Mouse (Mus musculus): ENCODE results near the gene Slbp. TPM values are rescaled to one million over a fixed set of nuclear protein-coding genes. Genes with fewer than 3 reads are reported as not detected.

Gene Slbp
- polyA plus RNA-seq, 1 experiment: 87.4 TPM

DNA sequence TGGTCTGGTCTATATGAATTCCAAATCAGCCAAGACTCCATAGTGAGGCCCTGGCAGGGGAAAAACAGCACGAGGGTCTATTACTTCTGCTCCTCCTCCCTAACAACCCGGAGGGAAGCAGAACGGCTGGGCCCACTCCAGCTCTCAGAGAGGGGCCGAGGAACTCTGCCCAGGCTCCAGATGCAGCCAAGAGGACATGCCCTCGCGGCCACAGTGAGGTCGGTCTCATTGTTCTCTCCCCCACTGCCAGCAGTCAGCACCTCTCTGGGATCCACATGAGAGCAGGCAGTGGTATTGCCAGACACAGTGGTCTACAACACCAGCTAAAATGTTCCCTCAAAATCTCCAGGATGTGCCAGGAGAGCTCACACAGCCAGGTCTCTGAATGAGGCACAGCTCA is 45.7 kb downstream of the Slbp start:
- TF ChIP-seq CTCF (IDR thresholded peaks at IDR 0.05; ENCODE audit: borderline replicate concordance, control insufficient read depth, extremely low read depth, insufficient read depth, low read length, poor library complexity) (no peak), POLR2A (IDR thresholded peaks at IDR 0.05; ENCODE audit: control insufficient read depth, extremely low read depth, insufficient read depth, low read length, poor library complexity) (no peak)
- Histone ChIP-seq H3K36me3 (ENCODE audit: control insufficient read depth, insufficient read depth, low read length) (peaks cover 25% of the 10 kb centered on the region), H3K4me1 (replicated peaks; ENCODE audit: control insufficient read depth, insufficient read depth, low read length) (peaks cover 6% of the 10 kb centered on the region), H3K4me3 (ENCODE audit: control insufficient read depth, insufficient read depth, low read length) (no peak overlapping the region), H3K27me3 (ENCODE audit: control insufficient read depth, insufficient read depth, low read length) (no peaks in the 10 kb centered on the region), H3K27ac (ENCODE audit: control insufficient read depth, insufficient read depth, low read length) (no peak overlapping the region)
- DNase-seq: no peak
- 96% methylated on average over 7 of the region's 7 CpGs for WGBS

DNA sequence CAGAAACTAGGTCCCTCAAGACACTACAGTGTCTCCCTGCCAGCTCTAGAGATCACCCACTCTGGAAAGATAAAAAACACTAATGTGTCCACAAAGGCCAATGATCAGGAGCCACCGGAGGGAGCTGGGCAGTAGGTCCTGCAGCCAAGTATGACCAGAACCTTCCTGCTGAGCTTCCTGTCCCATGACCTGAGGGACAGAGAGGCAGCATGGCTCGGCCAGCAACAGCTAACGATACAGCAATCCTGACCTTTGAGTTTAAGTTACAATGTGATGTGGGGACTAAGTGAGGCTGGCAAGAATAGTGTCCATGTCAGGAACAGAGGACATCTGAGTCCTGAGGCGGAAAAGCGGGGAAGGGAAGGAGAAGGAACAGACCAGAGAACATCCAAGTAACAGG is 47.1 kb downstream of the Slbp start:
- Histone ChIP-seq H3K36me3 (ENCODE audit: control insufficient read depth, insufficient read depth, low read length) (peaks cover 31% of the 10 kb centered on the region), H3K27me3 (ENCODE audit: control insufficient read depth, insufficient read depth, low read length) (no peaks in the 10 kb centered on the region), H3K4me1 (replicated peaks; ENCODE audit: control insufficient read depth, insufficient read depth, low read length) (peaks cover 6% of the 10 kb centered on the region), H3K27ac (ENCODE audit: control insufficient read depth, insufficient read depth, low read length) (no peak overlapping the region), H3K4me3 (ENCODE audit: control insufficient read depth, insufficient read depth, low read length) (no peak overlapping the region)
- no peak for DNase-seq
- 91% methylated on average over 5 of the region's 5 CpGs for WGBS
- TF ChIP-seq POLR2A (IDR thresholded peaks at IDR 0.05; ENCODE audit: control insufficient read depth, extremely low read depth, insufficient read depth, low read length, poor library complexity): no peak
- no peak for TF ChIP-seq CTCF (IDR thresholded peaks at IDR 0.05; ENCODE audit: borderline replicate concordance, control insufficient read depth, extremely low read depth, insufficient read depth, low read length, poor library complexity)

DNA sequence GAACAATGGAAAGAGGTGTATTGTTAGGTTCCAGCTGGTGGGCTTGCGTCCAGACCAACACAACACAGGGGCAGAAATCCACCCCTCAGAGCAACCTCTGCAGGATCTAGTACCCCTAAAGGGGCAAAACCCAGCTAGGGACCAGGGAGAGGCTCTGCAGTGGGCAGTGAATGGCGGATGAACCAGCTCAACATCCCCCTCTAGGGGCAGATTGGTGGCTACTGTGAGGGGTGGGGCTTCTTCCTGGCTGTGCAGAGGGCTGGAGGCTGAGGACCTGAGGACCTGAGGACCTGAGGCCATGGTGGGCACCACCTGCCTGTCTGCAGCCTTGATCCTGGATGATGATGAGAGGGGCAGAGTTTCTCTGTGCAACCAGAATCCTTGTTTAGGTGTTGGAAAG is 58.8 kb downstream of the Slbp start:
- H3K4me1 ChIP-seq (replicated peaks; ENCODE audit: control insufficient read depth, insufficient read depth, low read length): no peaks in the 10 kb centered on the region
- WGBS: 59% methylated on average over 2 of the region's 2 CpGs
- no peak overlapping the region for H3K4me3 ChIP-seq (ENCODE audit: control insufficient read depth, insufficient read depth, low read length)
- H3K36me3 ChIP-seq (ENCODE audit: control insufficient read depth, insufficient read depth, low read length): no peaks in the 10 kb centered on the region
- TF ChIP-seq CTCF (IDR thresholded peaks at IDR 0.05; ENCODE audit: borderline replicate concordance, control insufficient read depth, extremely low read depth, insufficient read depth, low read length, poor library complexity) (no peak; the same call in 1 of the 2 replicates), POLR2A (IDR thresholded peaks at IDR 0.05; ENCODE audit: control insufficient read depth, extremely low read depth, insufficient read depth, low read length, poor library complexity) (no peak)
- peak; percentile 40 for DNase-seq
- no peak overlapping the region for H3K27ac ChIP-seq (ENCODE audit: control insufficient read depth, insufficient read depth, low read length)
- no peaks in the 10 kb centered on the region for H3K27me3 ChIP-seq (ENCODE audit: control insufficient read depth, insufficient read depth, low read length)

DNA sequence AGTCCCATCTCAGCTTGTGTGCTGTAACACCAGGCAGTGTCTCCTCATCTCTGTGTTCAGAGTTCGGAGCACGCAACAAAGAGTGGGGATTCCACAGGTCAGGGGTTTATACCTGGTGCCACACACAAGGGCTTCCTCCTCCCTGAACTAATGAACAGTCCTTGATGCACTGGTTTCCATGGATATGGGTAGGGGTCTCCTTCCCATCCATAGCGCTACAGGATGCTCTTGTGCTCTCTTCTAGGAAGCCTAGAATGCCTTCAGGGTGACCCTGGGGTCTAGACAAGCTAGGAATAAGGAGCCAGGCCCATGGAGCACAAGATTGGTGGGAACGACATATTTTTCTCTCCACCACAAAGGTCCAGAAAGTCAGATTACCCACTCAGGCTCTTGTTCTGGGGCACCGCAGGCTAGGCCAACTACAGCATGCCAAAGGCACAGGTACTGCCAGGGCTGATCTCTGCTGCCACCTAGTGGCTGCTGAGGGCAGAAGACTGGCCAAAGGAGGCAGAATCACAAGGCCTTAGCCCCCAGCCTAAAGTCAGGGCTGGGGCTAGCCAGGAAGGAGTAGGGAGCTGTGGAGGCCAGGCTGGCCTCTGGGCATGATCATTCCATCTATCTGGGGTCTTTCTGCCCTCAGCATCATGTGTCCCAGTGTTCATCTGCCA is 63.0 kb downstream of the Slbp start:
- DNase-seq: peak; percentile 70
- 64% methylated on average over 5 of the region's 5 CpGs for WGBS
- H3K4me1 ChIP-seq (replicated peaks; ENCODE audit: control insufficient read depth, insufficient read depth, low read length): no peaks in the 10 kb centered on the region
- H3K36me3 ChIP-seq (ENCODE audit: control insufficient read depth, insufficient read depth, low read length): no peaks in the 10 kb centered on the region
- no peaks in the 10 kb centered on the region for H3K27me3 ChIP-seq (ENCODE audit: control insufficient read depth, insufficient read depth, low read length)
- TF ChIP-seq POLR2A (IDR thresholded peaks at IDR 0.05; ENCODE audit: control insufficient read depth, extremely low read depth, insufficient read depth, low read length, poor library complexity): no peak
- peak; percentile 93 for TF ChIP-seq CTCF (IDR thresholded peaks at IDR 0.05; ENCODE audit: borderline replicate concordance, control insufficient read depth, extremely low read depth, insufficient read depth, low read length, poor library complexity)
- H3K27ac ChIP-seq (ENCODE audit: control insufficient read depth, insufficient read depth, low read length): no peak overlapping the region
- H3K4me3 ChIP-seq (ENCODE audit: control insufficient read depth, insufficient read depth, low read length): no peak overlapping the region

DNA sequence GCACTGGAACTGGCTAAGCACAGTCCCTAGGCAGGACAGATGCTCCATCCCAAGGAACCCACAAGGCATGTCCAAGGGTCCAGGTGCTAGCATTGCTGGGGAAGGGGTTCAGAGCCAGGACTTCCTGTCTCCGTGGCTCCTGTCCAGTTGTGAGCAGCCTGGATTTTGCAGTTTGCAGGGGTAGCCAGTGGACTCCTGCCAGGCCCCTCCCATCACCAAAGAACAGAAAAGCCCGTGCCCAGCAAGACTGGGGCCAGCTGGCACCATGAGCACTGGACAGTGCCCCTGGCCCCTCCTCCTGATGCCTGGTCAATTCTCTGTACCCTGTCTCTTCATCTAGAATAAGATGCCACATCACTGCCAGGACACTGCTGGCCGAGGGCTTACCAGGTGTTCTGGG is 64.3 kb downstream of the Slbp start:
- TF ChIP-seq CTCF (IDR thresholded peaks at IDR 0.05; ENCODE audit: borderline replicate concordance, control insufficient read depth, extremely low read depth, insufficient read depth, low read length, poor library complexity) (no peak), POLR2A (IDR thresholded peaks at IDR 0.05; ENCODE audit: control insufficient read depth, extremely low read depth, insufficient read depth, low read length, poor library complexity) (no peak)
- Histone ChIP-seq H3K4me3 (ENCODE audit: control insufficient read depth, insufficient read depth, low read length) (no peak overlapping the region), H3K27me3 (ENCODE audit: control insufficient read depth, insufficient read depth, low read length) (no peaks in the 10 kb centered on the region), H3K27ac (ENCODE audit: control insufficient read depth, insufficient read depth, low read length) (no peak overlapping the region), H3K36me3 (ENCODE audit: control insufficient read depth, insufficient read depth, low read length) (no peaks in the 10 kb centered on the region), H3K4me1 (replicated peaks; ENCODE audit: control insufficient read depth, insufficient read depth, low read length) (no peaks in the 10 kb centered on the region)
- no peak for DNase-seq
- 84% methylated on average over 3 of the region's 3 CpGs for WGBS

GRCm38 (mm10) chr5:33587498-33588058 is 64.8 kb downstream of the Slbp start:
- no peaks in the 10 kb centered on the region for H3K27me3 ChIP-seq (ENCODE audit: control insufficient read depth, insufficient read depth, low read length)
- no peak overlapping the region for H3K27ac ChIP-seq (ENCODE audit: control insufficient read depth, insufficient read depth, low read length)
- TF ChIP-seq POLR2A (IDR thresholded peaks at IDR 0.05; ENCODE audit: control insufficient read depth, extremely low read depth, insufficient read depth, low read length, poor library complexity) (no peak), CTCF (IDR thresholded peaks at IDR 0.05; ENCODE audit: borderline replicate concordance, control insufficient read depth, extremely low read depth, insufficient read depth, low read length, poor library complexity) (no peak)
- H3K36me3 ChIP-seq (ENCODE audit: control insufficient read depth, insufficient read depth, low read length): no peaks in the 10 kb centered on the region
- DNase-seq: no peak
- 92% methylated on average over 18 of the region's 18 CpGs for WGBS
- H3K4me1 ChIP-seq (replicated peaks; ENCODE audit: control insufficient read depth, insufficient read depth, low read length): no peaks in the 10 kb centered on the region
- H3K4me3 ChIP-seq (ENCODE audit: control insufficient read depth, insufficient read depth, low read length): no peak overlapping the region

Other genes with a start within 250 kb of the Slbp start
- gene Nkx1-1, start 218.6 kb downstream of the Slbp start, polyA plus RNA-seq (2012; rRNA removed): 0.10 TPM in 1 of 2 replicates, not detected in the other
- gene Fam53a, start 22.9 kb downstream of the Slbp start, polyA plus RNA-seq (2012; rRNA removed): 89.5 and 125 TPM in 2 replicates
- gene Gm9903, start 22.6 kb downstream of the Slbp start, polyA plus RNA-seq (2012; rRNA removed): 0.56 and 0.82 TPM in 2 replicates
- gene Tacc3, start 5.6 kb upstream of the Slbp start, polyA plus RNA-seq (2012; rRNA removed): 57.3 and 72.7 TPM in 2 replicates
- 71.6 and 78.0 TPM in 2 replicates for gene Tmem129, start 5.8 kb upstream of the Slbp start, polyA plus RNA-seq (2012; rRNA removed)
- 4.8 and 6.3 TPM in 2 replicates for gene Fgfr3, start 69.1 kb upstream of the Slbp start, polyA plus RNA-seq (2012; rRNA removed)
- gene Letm1, start 130.2 kb upstream of the Slbp start, polyA plus RNA-seq (2012; rRNA removed): 69.5 and 82.9 TPM in 2 replicates
- gene Nsd2, start 168.2 kb upstream of the Slbp start, polyA plus RNA-seq (2012; rRNA removed): 53.3 and 64.8 TPM in 2 replicates